Mouse (Mus musculus) brain, embryonic 14.5 days (tissue): ENCODE results near the gene Myrfl.

Experiments used
- CTCF ChIP-seq: fragments of 200-500 bp; IDR thresholded peaks from 2 replicates; pipeline ENCODE4 v1.5.1; 2012; ENCODE audit warnings: inconsistent platforms, mild to moderate bottlenecking, moderate library complexity, borderline replicate concordance; ENCODE audit not compliant: insufficient read depth, insufficient read length; ENCODE audit errors: extremely low read depth
- POLR2A ChIP-seq: fragments of 200-500 bp; IDR thresholded peaks from 2 replicates; pipeline ENCODE4 v1.6.1; 2012; ENCODE audit warnings: mild to moderate bottlenecking, inconsistent platforms, borderline replicate concordance; ENCODE audit not compliant: poor library complexity, insufficient read depth, insufficient read length, severe bottlenecking; ENCODE audit errors: extremely low read depth

DNA sequence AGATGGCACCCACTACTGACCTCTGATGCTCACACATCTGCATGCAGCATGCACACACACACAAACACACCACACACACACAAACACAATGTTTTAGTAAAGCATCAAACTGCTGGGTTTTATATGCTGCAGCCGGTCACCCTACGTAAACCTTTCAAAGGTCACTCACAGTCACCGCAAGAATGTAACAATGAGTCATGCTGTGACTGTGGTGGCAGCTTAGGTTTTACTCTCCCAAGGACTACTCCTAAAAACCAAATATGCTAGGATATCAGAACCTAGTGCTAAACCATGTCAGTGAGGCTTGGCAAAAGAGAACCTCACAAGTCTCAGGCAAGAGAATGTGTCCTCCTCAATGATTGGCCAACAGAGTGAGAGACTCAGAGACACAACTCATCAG, 32.1 kb upstream of the Myrfl start:
- TF ChIP-seq CTCF (no peak), POLR2A (no peak)
